Mouse (Mus musculus) megakaryocyte, embryonic 14.5 days (primary cell): ENCODE measurements around the gene Hcn2. TPM values are rescaled to one million over a fixed set of nuclear protein-coding genes. Genes with fewer than 3 reads are reported as not detected.

Source experiments
- H3K27me3 ChIP-seq: replicated peaks from 2 replicates; pipeline ENCODE3; 2012; ENCODE audit warnings: inconsistent platforms
- H3K36me3 ChIP-seq: replicated peaks from 2 replicates; pipeline ENCODE3; 2012; ENCODE audit warnings: low read length, inconsistent platforms, mixed read lengths
- H3K4me1 ChIP-seq: 2 replicates; pipeline ENCODE4 v1.6.1; 2012; ENCODE audit warnings: inconsistent platforms
- H3K4me3 ChIP-seq: replicated peaks from 2 replicates; pipeline ENCODE3; 2012; ENCODE audit warnings: moderate library complexity, mild to moderate bottlenecking, inconsistent platforms
- H3K9me3 ChIP-seq: 2 replicates; pipeline ENCODE4 v1.6.1; 2012; ENCODE audit warnings: inconsistent platforms
- FLI1 ChIP-seq: IDR thresholded peaks from 2 replicates; pipeline ENCODE4 v1.6.1; 2012; ENCODE audit warnings: low read length, inconsistent platforms, mixed read lengths
- GATA1 ChIP-seq: IDR thresholded peaks from 3 replicates; pipeline ENCODE4 v1.6.1; 2012; ENCODE audit warnings: mixed read lengths, low read length, inconsistent platforms, borderline replicate concordance
- polyA plus RNA-seq: library from polyadenylated mRNA; stranded (reverse); fragments of >175 nt; gene quantifications from 2 replicates; pipeline ENCODE4 v1.2.3, GENCODE M21; 2012; ENCODE audit warnings: low replicate concordance; ENCODE audit not compliant: insufficient read depth

The Hcn2 gene
- polyA plus RNA-seq, 1 experiment, result 1.8 TPM

- Histone ChIP-seq H3K9me3 (no peaks in the 10 kb centered on the region), H3K27me3 (peaks cover 52% of the 10 kb centered on the region), H3K4me1 (peaks cover 62% of the 10 kb centered on the region), H3K36me3 (no peaks in the 10 kb centered on the region), H3K4me3 (peak overlapping the region; percentile 94)
- TF ChIP-seq FLI1, result no peak
- TF ChIP-seq GATA1, result no peak
Observed at GRCm38 (mm10) chr10:79781139-79781538, 64.7 kb downstream of the Hcn2 start.

- peaks cover 61% of the 10 kb centered on the region for H3K4me1 ChIP-seq
- peaks cover 44% of the 10 kb centered on the region for H3K27me3 ChIP-seq
- no peaks in the 10 kb centered on the region for H3K36me3 ChIP-seq
- no peak for TF ChIP-seq FLI1
- H3K4me3 ChIP-seq, result no peak overlapping the region
- H3K9me3 ChIP-seq, result no peaks in the 10 kb centered on the region
Observed at GRCm38 (mm10) chr10:79781956-79782355, 65.5 kb downstream of the Hcn2 start.

GRCm38 (mm10) chr10:79783050-79783449 is 66.6 kb downstream of the Hcn2 start:
- Histone ChIP-seq H3K4me3 (no peak overlapping the region), H3K27me3 (peaks cover 38% of the 10 kb centered on the region), H3K9me3 (no peaks in the 10 kb centered on the region), H3K36me3 (no peaks in the 10 kb centered on the region), H3K4me1 (peaks cover 57% of the 10 kb centered on the region)
- no peak for TF ChIP-seq GATA1
- no peak for TF ChIP-seq FLI1

GRCm38 (mm10) chr10:79783920-79784800 is 67.7 kb downstream of the Hcn2 start:
- Histone ChIP-seq H3K27me3 (peaks cover 28% of the 10 kb centered on the region), H3K9me3 (no peaks in the 10 kb centered on the region), H3K36me3 (no peaks in the 10 kb centered on the region), H3K4me3 (no peak overlapping the region), H3K4me1 (peaks cover 53% of the 10 kb centered on the region)
- TF ChIP-seq FLI1, result no peak
- no peak for TF ChIP-seq GATA1

Other genes with a start within 250 kb of the Hcn2 start
- gene Vmn2r83, start 247.9 kb upstream of the Hcn2 start, polyA plus RNA-seq, result not detected in 2 replicates
- gene Plpp2, start 182.8 kb upstream of the Hcn2 start, polyA plus RNA-seq, result 5.7 and 5.9 TPM in 2 replicates
- gene Mier2, start 161.4 kb upstream of the Hcn2 start, polyA plus RNA-seq, result 32.9 and 68.6 TPM in 2 replicates
- 1.2 TPM in 1 of 2 replicates, not detected in the other for gene Theg, start 129.3 kb upstream of the Hcn2 start, polyA plus RNA-seq
- not detected in 2 replicates for gene C2cd4c, start 102.6 kb upstream of the Hcn2 start, polyA plus RNA-seq
- not detected in 2 replicates for gene Shc2, start 78.7 kb upstream of the Hcn2 start, polyA plus RNA-seq
- gene Odf3l2, start 70.9 kb upstream of the Hcn2 start, polyA plus RNA-seq, result not detected in 2 replicates
- gene Madcam1, start 52.1 kb upstream of the Hcn2 start, polyA plus RNA-seq, result 0.78 TPM in 1 of 2 replicates, not detected in the other
- gene Tpgs1, start 47.3 kb upstream of the Hcn2 start, polyA plus RNA-seq, result 209 and 257 TPM in 2 replicates
- gene Cdc34, start 34.4 kb upstream of the Hcn2 start, polyA plus RNA-seq, result 451 and 1,194 TPM in 2 replicates
- 1.4 and 2.2 TPM in 2 replicates for gene Gzmm, start 27.6 kb upstream of the Hcn2 start, polyA plus RNA-seq
- gene Bsg, start 12.1 kb upstream of the Hcn2 start, polyA plus RNA-seq, result 2,144 and 3,272 TPM in 2 replicates
- gene Polrmt, start 29.9 kb downstream of the Hcn2 start, polyA plus RNA-seq, result 11.1 and 25.3 TPM in 2 replicates
- not detected in 2 replicates for gene Fgf22, start 38.4 kb downstream of the Hcn2 start, polyA plus RNA-seq
- 302 and 542 TPM in 2 replicates for gene Rnf126, start 50.3 kb downstream of the Hcn2 start, polyA plus RNA-seq
- gene Fstl3, start 60.6 kb downstream of the Hcn2 start, polyA plus RNA-seq, result 1.6 TPM in 1 of 2 replicates, not detected in the other
- gene Prss57, start 74.3 kb downstream of the Hcn2 start, polyA plus RNA-seq, result 0.70 TPM in 1 of 2 replicates, not detected in the other
- 39.0 and 54.6 TPM in 2 replicates for gene Palm, start 76.9 kb downstream of the Hcn2 start, polyA plus RNA-seq
- gene Misp, start 104.4 kb downstream of the Hcn2 start, polyA plus RNA-seq, result 1.5 and 2.5 TPM in 2 replicates
- 849 and 1,831 TPM in 2 replicates for gene Ptbp1, start 137.8 kb downstream of the Hcn2 start, polyA plus RNA-seq
- gene Prtn3, start 157.8 kb downstream of the Hcn2 start, polyA plus RNA-seq, result 96.7 and 434 TPM in 2 replicates
- gene Plppr3, start 158.0 kb downstream of the Hcn2 start, polyA plus RNA-seq, result 0.80 and 16.9 TPM in 2 replicates
- gene Elane, start 169.6 kb downstream of the Hcn2 start, polyA plus RNA-seq, result 5.6 and 23.2 TPM in 2 replicates
- not detected in 2 replicates for gene Cfd, start 174.2 kb downstream of the Hcn2 start, polyA plus RNA-seq
- gene Med16, start 192.3 kb downstream of the Hcn2 start, polyA plus RNA-seq, result 32.2 and 85.7 TPM in 2 replicates
- gene Gm26602, start 194.2 kb downstream of the Hcn2 start, polyA plus RNA-seq, result not detected in 2 replicates
- gene Kiss1r, start 200.3 kb downstream of the Hcn2 start, polyA plus RNA-seq, result 2.7 and 4.5 TPM in 2 replicates
- 418 and 597 TPM in 2 replicates for gene R3hdm4, start 204.6 kb downstream of the Hcn2 start, polyA plus RNA-seq
- gene Arid3a, start 210.4 kb downstream of the Hcn2 start, polyA plus RNA-seq, result 89.7 and 142 TPM in 2 replicates
- 22.2 and 23.8 TPM in 2 replicates for gene Wdr18, start 243.5 kb downstream of the Hcn2 start, polyA plus RNA-seq